Mouse (Mus musculus) spleen, postnatal 4 days (tissue): Measurements from ENCODE around the gene Vpreb2.
"Not testable (repeated sequence)": the region's sequence is repeated elsewhere in the genome, so short reads cannot be mapped to it uniquely, and the experiment has no call there.

Experiments
- DNase-seq, 2 experiments: peaks; one replicate each; pipeline ENCODE4 v3.0.0; 2022; ENCODE audit warnings: low spot score in 2 of 2

The Vpreb2 gene

GRCm38 (mm10) chr16:17980128-17980527, at the start of gene Vpreb2:
Gene Vpreb2 (plus strand): TSS chr16:17980428.
- no peak for DNase-seq

DNA sequence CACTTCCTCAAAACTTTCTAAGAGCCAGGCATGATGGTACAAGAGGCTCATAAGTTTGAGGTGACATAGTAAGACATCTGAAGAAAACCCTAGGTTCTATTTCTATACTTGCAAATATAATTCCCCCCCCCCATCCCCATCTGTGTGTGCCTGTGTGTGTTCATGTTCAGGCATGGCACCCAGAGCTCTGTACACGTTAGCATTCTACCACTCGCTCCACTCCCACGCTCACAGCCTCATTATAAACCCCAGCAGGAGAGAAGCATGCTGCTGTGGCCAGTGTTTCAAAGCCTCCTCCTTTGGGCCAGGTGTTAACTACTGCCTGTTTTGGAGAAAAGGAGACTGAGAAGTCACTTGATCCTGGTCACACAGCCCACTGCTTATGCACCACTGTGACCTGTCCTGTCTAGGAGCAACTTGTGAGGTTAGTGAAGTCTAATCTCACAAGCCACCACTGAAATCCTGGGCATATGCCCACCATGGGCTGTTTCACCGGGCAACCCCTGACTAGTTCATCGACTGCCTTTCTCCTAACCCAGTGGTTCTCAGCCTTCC, 48.2 kb upstream of the Vpreb2 start:
- DNase-seq: no peak

GRCm38 (mm10) chr16:17933594-17934444, 46.4 kb upstream of the Vpreb2 start:
- no peak for DNase-seq

- DNase-seq: no peak
These were observed 45.8 kb upstream of the Vpreb2 start for GRCm38 (mm10) chr16:17934445-17934910.

DNA sequence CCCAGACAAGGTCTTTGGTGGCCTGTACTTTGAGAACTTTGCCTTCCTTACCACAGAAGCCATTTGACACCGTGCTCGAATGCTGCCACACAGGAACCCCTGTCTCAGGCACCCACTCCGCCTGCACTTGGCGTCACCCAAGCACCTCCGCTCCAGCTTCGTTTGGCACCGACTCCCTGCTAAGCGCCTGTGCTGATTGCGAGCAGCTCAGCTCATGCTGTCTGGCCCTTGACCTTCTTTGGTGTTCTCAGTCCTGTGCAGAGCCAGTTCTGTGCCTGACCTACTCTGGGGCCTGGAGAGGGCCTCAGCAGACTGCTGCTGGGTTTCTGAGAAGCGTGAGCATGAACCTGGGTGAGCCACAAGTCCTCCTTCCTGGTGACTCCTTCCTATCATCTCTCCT, 43.5 kb upstream of the Vpreb2 start:
- no peak for DNase-seq

- peak in 1 of 2 experiments; percentile 58 for DNase-seq
These were observed 42.0 kb upstream of the Vpreb2 start for GRCm38 (mm10) chr16:17938187-17938586.

GRCm38 (mm10) chr16:17938821-17939220, 41.4 kb upstream of the Vpreb2 start:
- DNase-seq: peak; percentile 78 to 88

GRCm38 (mm10) chr16:17939255-17939751, 40.9 kb upstream of the Vpreb2 start:
- DNase-seq: peak in 1 of 2 experiments; percentile 61

DNA sequence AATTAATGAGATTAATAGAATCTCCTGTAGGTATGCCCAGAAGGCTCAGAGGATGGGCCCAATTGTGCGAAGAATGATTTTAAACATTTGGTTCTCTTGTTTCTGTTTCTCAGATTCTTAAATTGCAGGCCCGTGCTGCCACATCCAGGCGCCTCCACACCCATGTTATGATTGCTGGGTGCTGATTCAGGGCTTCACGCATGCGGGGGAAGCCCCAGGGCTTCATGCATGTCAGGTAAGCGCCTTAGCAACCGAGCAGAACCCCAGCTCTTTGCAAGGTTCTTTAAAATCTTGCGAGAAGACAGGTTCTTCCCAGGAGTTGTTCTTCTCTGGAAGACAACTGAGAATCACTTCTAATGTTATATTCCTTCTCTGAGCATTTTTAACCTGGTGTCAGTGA, 36.8 kb upstream of the Vpreb2 start:
- no peak for DNase-seq

- peak in 1 of 2 experiments; percentile 47 for DNase-seq
These were observed 35.0 kb upstream of the Vpreb2 start for GRCm38 (mm10) chr16:17945081-17945831.

GRCm38 (mm10) chr16:17949421-17949877, 30.8 kb upstream of the Vpreb2 start:
- no peak for DNase-seq

DNA sequence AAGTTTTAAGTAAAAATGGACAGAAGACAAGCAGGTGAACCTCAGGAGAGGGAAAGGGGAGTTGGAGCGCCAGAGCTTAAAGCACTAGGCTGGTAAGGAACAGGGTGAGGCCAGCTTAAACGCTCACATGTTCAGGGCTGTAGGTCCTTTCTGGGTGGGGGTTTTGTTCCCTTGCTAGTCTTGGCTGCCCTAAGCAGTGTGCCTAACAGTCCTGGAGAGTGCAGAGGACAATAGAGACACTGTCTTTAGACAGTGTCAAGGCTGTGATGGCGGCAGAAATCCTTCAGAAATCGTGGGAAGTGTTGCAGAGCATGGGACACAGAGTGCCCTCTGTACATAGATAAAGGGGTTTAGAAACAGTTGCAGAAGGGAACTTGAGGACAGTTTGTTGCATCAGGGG, 30.2 kb upstream of the Vpreb2 start:
- DNase-seq: no peak

DNA sequence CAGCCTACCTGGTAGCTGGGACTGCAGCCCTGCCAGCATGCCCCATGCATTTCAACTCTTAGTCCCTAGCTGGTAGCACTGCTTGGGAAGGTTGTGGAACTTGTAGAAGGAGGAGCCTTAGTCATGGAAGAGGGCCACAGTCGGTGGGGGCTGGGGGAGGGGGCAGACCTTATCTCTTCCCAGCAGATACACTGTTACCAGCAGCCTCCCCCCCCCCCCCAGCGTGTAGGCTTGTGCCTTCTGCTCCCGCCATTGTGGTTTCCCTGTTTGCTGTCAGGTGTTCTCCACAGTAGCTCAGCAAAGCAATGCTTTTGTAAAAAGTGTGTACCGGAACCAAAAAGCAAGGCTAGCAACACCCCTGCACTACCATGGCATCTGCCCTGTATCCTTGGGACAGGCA, 28.6 kb upstream of the Vpreb2 start:
- DNase-seq: no peak

DNA sequence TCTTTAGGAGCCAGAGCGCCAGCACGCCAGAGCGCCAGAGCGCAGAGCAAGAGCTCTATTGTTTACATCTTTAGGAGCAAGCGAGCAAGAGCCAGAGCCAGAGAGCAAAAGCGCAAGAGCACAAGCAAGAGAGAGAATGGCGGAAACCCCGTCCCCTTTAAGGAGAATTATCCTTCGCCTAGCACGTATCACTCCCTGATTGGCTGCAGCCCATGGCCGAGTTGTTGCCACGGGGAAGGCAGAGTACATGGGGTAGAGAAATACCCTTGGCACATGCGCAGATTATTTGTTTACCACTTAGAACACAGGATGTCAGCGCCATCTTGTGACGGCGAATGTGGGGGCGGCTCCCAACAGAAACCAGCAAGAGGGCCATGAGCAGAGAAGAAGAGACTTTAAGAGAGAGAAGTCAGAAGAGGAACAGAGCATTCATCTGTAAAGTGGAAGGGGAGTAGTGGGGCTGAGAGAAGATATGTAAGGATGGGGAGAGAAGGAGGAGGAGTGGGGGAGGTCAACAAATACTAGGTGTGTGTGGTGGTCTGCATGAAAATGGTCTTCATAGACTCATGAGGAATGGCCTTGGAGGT, 24.1 kb upstream of the Vpreb2 start:
- not testable (repeated sequence) for DNase-seq

- DNase-seq: no peak
These were observed 18.1 kb upstream of the Vpreb2 start for GRCm38 (mm10) chr16:17962091-17962490.

GRCm38 (mm10) chr16:17971853-17972252, 8.4 kb upstream of the Vpreb2 start:
- peak in 1 of 2 experiments; percentile 47 for DNase-seq

GRCm38 (mm10) chr16:17977840-17978239, 2.4 kb upstream of the Vpreb2 start:
- not testable (repeated sequence) for DNase-seq

GRCm38 (mm10) chr16:17983201-17983600, 3.0 kb downstream of the Vpreb2 start:
- no peak for DNase-seq

DNA sequence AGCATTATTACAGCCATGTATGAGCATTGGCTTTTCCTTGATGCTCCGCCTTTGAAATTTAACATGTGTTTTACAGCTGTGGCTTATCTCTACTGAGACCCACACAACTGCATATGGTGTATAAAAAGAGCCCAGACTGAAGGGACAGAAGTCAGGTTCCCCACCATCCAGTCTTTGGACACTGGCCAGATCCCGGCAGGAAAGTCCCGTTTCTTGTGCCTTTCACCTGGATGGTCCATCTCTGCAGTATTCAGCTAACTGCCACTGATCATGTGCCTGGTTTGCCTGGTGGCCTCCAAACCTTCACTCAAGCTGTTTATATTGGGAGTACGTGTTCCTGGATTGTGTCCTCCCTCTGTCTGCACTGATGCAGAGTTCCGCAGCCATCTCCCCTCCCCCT, 4.0 kb downstream of the Vpreb2 start:
- no peak for DNase-seq

GRCm38 (mm10) chr16:17985078-17985477, 4.8 kb downstream of the Vpreb2 start:
- no peak for DNase-seq

- DNase-seq: peak; percentile 39 to 80
These were observed 6.4 kb downstream of the Vpreb2 start for GRCm38 (mm10) chr16:17986456-17987132.
